Mouse (Mus musculus) left cerebral cortex, postnatal 36 days (tissue): ENCODE data around the gene Cfap54. TPM values are rescaled to one million over a fixed set of nuclear protein-coding genes. Genes with fewer than 3 reads are reported as not detected.

ENCODE experiments used
- DNase-seq, 2 experiments: peaks; one replicate each; pipeline ENCODE4 v3.0.0; 2021 to 2022; ENCODE audit warnings: low spot score in 2 of 2, mixed read lengths in 1 of 2
- intact Hi-C: fragments of 180-260 bp; cut with DNase I; formaldehyde crosslinking; loops from one replicate; pipeline ENCODE4 v1.15.1; 2025
- total RNA-seq, 2 experiments: library from RNA; stranded (reverse); gene quantifications; 2 replicates each; pipeline ENCODE4 v1.2.3; 2021

Cfap54 gene
- total RNA-seq, 2 experiments from 2014 or later = 15.8 to 26.5 TPM

DNA sequence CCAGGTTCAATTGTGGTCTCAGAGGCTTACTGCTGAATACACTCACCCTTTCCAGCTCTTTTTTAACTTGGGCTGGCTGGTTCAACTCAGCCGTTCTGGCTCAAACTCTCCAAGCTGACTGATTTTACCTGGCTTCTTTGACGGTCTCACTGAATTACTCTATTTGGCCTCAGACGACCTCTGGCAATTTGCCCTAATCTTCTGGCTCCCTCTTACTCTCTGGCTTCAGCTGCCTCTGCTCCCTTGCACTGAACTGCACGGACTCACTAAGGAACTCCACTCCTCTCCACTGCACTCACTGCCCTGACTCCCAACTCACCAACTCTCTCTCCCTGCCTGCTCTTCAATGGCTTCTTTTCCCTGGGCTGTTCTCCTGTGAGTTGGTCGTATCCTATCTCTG, 20.9 kb upstream of the Cfap54 start:
- no peak for DNase-seq
- intact Hi-C loops = no loop called here

DNA sequence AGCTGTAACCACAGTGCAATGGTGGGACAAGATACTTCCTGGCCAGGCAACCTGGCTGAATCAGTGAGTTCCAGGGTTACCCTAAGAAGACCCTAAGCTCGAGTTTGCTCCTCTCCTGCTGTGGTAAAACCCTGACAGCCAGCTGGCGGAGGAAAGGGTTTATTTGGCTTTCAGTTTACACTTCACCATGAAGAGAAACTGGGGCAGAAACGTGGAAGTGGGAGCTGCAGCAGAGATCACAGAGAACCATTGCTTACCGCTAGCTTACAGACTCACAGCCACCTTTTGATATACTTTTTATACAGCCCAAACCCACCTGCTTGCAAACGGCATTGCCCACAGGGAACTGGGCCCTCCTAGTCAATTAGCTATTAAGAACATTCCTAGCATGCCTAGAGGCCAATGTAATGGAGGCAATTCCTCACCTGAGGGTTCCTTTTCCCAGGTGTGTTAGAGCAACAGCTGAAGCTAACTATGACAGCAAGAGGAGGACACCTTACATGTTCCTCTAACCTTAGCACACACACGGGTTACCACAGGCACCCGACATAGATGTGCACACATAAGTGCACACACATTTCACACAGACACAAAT, 16.9 kb upstream of the Cfap54 start:
- no peak for DNase-seq
- intact Hi-C loops = no loop called here

DNA sequence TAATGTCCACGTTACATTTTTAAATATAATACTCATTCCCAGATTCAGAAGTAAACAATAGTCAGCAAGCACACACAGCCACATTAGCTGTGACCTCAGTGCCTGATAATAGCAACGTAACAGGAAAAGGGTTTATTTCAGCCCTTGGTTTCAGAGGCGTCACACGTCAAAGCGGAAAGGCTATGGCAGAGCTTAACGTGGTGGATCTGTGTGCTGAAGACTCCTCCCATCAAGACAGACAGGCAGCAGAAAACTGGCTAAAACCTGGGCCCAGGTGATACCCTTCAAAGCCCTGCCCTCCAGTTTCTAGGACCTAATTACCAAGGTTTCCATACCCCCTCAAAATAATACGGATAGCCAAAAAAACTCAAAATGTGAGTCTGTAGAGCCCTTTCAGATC, 16.0 kb upstream of the Cfap54 start:
- intact Hi-C loops = no loop called here
- no peak for DNase-seq

DNA sequence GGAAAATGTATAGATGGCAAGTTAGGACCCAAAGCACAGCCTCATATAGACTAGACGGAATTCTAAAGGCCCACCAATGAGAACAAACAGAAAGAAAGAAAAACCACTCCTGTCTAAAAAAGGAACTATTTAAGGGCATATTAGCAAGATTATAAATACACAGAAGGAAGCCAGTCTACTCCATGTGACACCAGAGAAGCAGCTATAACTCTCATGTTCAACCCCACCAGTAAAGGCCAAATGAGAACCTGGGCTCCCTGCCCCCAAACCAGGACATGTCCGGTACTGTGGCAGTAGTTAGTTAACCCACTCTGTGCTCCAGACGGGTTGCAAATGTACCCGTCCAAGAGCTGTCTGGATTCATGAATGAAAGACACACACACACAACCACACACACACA, 14.4 kb upstream of the Cfap54 start:
- intact Hi-C loops = no loop called here

DNA sequence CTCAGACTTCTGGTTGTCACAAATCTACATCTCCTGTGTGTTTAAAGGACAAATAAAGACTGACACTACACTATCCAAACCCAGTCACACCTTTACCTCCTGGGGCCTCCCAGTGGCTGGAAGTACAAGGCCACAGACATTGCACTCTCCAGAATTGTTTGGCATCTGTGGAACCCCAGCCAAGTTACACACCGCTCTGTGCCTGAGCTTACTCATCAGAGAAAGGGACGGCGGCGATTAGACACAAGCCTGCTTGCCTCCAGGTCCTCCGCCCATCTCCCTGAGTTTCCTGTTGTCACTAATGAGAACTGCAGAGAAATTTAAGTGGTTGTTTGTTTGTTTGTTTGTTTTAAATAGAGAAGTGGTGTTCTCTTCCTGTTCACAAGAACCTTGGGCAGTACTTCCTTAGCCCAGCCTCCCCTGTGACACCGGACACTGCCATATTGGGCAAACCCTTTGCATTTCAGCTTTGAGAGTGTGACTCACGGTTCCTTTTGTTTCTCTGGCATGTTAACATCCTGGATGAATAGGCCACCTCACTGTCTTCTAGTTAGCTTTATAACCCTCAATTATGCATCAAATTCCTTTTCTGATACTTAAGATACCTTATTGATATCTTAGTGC, 13.7 kb upstream of the Cfap54 start:
- intact Hi-C loops = no loop called here
- no peak for DNase-seq

More for the DNA sequence above, 14.4 kb upstream of the Cfap54 start:
- no peak for DNase-seq

DNA sequence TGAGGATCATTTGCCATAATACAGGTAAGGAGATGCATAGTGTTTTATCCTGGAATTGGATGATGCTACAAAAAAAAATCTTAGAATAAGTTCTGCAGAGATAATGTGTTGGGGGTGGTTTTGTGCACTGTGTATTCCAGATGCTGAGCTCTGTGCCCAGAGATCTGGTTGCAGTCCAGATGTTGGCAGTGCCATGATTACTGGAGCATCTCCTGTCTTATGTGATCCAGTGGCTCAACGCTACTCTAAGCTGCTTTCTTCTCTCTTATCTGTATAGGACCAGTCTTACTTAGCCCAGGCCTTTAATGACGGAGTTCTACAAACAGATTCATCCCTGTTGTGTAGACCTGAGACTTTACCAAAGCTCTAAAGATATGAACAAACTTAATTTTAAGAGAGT, 10.5 kb upstream of the Cfap54 start:
- intact Hi-C loops = no loop called here
- DNase-seq = no peak

DNA sequence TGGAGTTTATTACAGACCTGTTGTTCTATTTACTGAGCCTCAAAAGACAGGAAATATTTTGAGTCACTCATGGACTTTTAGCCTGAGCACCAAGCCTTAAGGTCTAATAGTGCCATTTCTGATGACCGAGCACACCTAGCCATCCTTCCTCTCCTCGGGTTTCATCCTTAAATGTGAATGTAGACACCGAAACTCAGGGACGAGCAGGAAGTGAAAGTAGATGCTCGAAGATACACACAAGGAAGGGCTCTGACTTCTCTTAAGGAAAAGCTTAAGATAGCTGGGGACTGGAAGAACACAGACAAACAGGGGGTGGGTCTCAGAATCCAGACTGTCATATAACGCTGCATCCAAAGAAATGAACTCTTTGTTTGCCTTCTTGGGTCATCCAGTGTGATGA, 8.8 kb upstream of the Cfap54 start:
- intact Hi-C loops = no loop called here
- DNase-seq = no peak

DNA sequence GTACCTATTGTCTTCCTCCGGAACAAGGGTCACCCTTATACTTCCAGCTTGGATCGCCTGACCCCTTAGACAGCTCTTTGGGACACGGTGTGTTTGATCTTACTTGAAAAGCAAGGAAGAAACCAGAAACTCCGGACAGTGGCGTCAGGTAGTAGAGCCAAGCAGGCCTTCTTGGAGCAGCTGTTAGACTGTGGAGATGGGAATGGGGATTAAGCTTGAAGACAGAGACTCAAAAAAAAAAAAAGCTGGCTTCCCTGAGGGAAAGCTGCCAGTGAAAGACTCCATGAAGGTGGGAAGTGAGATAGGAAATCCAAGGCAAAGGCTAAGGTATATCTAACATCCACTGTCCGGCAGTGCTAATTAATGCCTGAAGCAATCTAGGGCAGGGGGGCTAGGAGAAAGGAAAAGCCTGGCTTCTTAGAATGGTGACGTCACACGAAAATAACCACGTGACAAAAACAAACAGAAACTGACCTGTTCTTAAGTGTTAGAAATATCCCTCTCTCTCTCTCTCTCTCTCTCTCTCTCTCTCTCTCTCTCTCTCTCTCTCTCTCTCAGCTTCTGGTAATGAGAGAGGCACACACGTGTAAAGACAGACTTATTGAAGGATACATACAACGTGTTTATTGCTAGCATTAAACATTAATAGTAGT, 7.1 kb upstream of the Cfap54 start:
- no peak for DNase-seq
- intact Hi-C loops = loop anchor here (10.0 kb wide), 1 partner anchor 76 kb away; the partner anchor contains the start of gene Cdk17

DNA sequence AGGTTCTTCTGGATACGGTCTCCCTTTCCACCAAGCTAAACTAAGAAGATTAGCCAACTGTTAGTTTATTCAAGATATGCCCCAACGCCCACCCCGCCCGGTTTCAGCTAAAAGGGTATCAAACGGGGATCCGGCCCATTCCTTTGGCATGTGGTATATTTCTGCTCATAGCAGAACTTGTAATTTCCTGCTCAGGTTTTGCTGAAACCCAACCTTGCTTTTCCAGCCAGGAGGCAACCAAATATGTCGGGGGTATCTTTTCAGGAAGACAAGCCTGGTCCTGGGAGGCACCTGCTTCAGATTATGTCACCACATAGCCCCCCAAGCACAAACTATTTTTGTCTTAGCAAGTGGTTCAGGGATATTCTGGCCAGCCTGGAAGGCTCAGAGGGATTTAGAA, 6.1 kb upstream of the Cfap54 start:
- DNase-seq = no peak
- intact Hi-C loops = loop anchor here (10.0 kb wide), 1 partner anchor 77 kb away; the partner anchor contains the start of gene Cdk17

DNA sequence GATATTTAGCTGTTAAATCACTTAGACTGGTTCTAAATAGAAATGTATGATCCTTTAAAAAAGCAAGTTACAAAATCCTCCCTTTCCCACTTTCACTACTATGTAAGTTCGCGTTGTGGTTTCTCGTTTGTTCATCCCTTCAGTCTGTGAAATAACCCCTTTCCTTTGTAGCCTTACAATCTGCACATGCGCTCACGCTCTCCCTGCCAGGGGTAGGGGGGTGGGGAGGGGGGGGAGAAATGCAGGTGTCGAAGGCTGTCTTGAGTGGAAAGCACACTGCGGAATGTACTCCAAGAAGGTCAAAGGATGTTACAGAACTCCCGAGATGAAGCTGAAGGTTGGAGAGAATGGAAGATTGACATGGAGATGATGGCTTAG, 2.5 kb upstream of the Cfap54 start:
- intact Hi-C loops = loop anchor here (10.0 kb wide), 1 partner anchor 81 kb away; the partner anchor contains the start of gene Cdk17
- no peak for DNase-seq

DNA sequence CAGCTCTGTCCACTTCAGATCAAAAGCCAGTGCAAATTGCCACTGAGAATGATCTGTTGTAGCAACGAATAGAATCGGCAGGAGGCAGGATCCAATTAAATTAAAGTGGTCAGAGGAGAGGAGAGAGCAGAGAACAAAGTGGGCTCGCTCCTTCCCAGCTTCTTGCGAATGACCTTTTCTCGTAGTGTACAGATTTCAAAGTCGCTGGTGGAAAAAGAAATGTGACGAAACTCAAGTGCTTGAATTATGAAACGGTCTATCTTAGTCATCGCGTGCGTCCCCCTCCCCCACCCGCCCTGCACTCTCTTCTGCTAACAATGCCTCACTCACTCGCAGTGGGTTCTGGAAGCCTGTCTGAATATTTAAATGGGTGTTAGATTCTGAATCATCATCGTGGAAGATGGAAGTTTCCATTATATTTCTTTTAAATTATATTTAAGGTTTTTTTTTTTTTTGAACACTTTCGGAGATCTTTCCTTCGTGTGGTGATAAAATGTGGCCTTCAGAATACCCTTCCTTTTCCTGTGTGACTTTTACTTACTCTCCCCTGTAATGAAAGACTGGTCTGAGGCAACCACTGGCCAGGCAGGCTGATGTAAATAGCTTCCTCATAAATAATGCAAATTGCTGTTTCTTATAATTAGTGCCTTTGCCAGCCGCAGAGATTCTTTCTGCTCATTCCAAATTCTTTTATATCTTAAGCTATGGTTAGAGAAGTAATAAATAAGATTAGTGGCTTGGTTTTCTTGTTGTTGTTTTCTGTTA, 2.0 kb upstream of the Cfap54 start:
- intact Hi-C loops = loop anchor here (10.0 kb wide), 1 partner anchor 81 kb away; the partner anchor contains the start of gene Cdk17
- peak in 1 of 2 experiments; percentile 42 for DNase-seq

DNA sequence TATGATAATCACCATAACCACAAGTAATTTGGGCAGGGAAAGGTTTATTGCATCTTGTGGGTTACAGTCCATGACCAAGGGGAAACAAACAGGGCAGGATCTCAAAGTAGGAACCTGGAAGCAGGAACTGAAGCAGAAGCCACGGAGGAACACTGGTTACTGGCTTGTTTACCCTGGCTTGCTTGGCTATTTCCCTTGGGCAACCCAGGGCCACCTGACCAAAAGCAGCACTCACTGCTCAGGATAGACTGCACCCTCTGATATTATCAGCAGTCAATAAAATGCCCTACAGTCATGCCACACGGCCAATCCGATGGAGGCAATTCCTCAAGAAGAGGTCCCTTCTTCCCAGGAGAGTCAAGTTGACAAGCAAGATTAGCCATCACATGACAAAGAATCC, 1.9 kb downstream of the Cfap54 start:
- no peak for DNase-seq
- intact Hi-C loops = loop anchor here (10.0 kb wide), 2 partner anchors 145 to 195 kb away; no protein-coding TSS in a partner anchor

DNA sequence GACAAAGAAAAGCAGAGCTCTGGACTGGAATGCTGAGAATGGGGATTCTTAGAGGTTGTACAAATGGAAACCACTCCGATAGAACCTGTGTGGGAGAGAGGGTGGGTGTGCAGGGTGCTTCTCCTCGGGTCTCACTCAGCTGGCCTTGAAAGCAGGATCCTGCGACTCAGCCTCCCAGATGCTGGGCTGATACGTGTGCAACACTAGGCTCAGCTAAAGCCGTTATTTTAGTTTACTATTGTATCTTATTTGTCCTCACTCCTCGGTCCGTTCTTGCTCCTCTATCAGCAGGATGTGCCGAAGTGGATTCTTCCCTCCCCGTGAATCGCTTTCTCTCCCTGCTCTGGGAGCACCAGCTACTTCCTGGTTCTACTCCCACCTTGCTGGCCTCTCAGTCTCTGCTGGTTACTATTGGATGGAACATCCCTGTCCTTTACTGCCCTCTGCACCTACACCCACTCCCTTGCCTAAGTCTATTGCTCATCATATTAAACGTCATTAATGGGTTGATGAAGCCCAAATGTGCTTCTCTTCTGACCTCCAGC, 3.4 kb downstream of the Cfap54 start:
- intact Hi-C loops = loop anchor here (10.0 kb wide), 2 partner anchors 147 to 197 kb away; no protein-coding TSS in a partner anchor

DNA sequence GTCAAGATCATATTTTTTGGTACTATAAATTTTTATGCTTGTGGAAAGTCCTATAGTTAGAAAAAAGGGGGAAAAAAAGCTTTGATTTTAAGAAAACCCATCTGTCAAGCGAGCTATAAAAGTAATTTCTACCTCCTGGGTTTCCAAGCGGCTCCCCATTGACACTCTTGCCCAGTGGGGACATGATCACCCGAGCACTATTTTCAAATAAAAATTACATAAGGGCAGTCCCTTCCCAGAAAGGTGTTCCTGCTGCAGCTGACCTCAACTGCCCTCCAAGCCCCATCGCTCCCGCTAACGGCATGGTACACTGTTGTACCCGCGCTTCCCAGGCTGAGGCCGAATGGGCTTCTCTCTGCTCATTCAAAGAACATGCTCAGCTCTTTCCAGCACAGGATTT, 5.0 kb downstream of the Cfap54 start:
- intact Hi-C loops = loop anchor here (10.0 kb wide), 2 partner anchors 148 to 198 kb away; no protein-coding TSS in a partner anchor
- no peak for DNase-seq

More for the DNA sequence above, 3.4 kb downstream of the Cfap54 start:
- DNase-seq = no peak

DNA sequence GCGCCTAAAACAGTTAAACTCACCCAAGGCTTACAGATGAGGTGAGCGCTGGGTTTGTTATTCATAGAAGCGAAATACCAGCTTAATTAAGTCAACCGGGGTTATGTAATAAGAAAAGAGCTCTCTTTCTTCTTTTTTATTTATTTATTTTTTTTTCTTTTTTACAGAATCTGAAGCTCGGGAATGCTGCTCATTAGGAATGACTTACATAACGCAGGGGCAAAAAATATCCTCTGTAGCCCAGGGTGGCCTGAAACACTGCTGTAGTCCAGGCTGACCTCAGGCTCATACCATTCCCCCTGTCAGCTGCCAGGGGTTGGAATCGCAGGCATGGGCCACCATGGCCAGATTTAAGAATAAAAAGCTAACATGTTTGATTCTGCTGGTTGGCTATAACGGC, 5.6 kb downstream of the Cfap54 start:
- intact Hi-C loops = loop anchor here (10.0 kb wide), 2 partner anchors 149 to 199 kb away; no protein-coding TSS in a partner anchor

DNA sequence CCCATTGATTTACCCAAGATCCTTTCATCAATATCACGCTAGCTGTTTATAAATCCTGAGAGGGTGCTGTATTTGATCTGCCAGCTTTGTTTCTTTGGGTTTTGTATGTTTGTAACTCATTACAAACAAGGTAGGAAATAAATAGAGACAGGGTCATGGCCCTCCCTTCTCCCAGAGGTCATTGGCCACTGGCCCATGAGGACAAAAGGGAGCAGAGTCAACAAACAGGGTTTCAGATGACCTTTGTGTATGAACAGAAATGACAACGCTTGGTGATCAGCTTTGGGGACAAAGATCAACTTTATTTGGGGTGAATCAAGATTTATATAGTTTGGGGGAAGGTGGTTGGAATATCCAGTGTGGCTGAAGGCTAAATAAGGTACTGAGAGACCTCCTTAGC, 8.6 kb downstream of the Cfap54 start:
- intact Hi-C loops = loop anchor here (10.0 kb wide), 2 partner anchors 152 to 202 kb away; no protein-coding TSS in a partner anchor
- DNase-seq = no peak

More for the DNA sequence above, 5.6 kb downstream of the Cfap54 start:
- no peak for DNase-seq

DNA sequence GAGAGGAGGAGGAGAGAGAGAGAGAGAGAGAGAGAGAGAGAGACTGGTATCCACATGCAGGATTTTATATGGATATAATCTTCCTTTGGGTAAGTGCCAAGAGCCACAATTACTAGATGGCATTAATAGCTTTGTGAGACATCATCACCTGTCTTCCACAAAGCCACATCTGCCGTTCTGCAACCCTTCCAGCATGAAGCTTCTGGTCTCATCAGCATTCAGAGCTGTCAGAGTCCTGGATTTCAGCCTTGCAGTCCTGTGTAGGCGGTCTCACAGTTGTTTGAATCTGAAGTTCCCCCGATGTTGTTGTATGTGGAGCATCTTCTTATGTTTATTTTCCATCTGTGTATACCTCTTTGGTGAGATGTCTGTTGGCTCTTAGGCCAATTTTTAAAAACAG, 9.7 kb downstream of the Cfap54 start:
- intact Hi-C loops = loop anchor here (10.0 kb wide), 2 partner anchors 153 to 203 kb away; no protein-coding TSS in a partner anchor
- DNase-seq = no peak

DNA sequence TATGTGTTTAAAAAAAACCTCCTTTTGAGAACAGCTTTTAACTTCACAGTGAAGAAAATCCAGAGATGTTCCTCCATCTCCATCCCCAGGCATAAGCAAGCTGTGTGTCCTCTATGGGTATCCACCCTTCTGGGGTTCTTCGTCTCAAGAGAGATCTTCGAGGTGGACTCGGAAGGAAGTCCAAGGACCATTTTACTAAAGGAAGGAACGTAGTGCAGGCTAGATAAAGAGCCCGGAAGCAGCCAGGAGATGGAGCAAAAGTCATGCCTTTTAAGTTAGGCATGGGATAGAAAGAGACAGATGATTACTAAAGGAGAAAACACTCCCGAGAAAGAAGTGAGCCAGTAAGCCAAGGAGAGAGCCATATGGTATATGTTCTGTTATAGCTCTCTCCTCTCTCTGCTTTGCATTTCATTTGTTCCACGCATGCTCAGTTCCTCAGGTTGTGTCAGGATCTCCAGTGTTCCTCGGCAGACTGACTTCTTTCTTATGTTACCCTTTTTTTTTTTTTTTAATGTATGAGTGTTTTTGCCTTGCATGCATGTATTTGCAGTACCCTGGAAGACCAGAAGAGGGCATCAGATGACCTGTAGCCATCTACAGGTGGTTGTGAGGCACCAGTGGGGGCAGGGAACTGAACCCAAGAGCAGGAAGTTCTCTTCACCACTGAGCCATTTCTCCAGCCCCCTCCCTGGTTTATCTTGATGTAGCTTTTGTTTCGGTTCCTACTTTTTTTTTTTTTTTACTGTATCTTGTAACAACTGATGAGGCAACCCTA, 11.1 kb downstream of the Cfap54 start:
- DNase-seq = peak in 1 of 2 experiments; percentile 43
- intact Hi-C loops = loop anchor here (10.0 kb wide), 2 partner anchors 154 to 204 kb away; no protein-coding TSS in a partner anchor

DNA sequence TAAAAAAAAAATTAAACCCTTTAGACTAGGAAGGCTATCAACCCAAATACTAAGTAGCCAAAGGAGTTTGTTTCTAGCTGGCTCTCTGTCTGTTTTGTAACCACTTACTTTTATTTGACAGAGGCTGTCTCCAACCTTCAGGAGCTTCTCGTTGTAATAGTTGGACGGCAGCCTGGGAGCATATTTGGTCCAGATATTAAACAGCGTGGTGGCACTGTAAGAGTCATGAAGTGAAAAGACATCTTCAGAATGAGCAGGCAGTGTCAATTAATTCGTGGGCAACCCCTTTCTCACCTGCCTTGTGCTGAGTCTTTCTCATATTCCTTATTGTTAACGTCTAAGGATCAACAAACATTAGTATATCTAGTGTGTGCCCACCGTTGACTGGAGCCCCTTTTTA, 11.7 kb downstream of the Cfap54 start:
- no peak for DNase-seq
- intact Hi-C loops = loop anchor here (10.0 kb wide), 2 partner anchors 155 to 205 kb away; no protein-coding TSS in a partner anchor
